Mouse (Mus musculus) G1E (cell line): ENCODE measurements around the gene Kpna7.

Experiments
- CTCF ChIP-seq: IDR thresholded peaks from 2 replicates; pipeline ENCODE4 v1.5.1; 2012; ENCODE audit warnings: low read depth, low read length, inconsistent platforms, mixed read lengths
- GATA1 ChIP-seq: IDR thresholded peaks from 2 replicates; pipeline ENCODE4 v1.6.1; 2012; ENCODE audit warnings: borderline replicate concordance, low read length, inconsistent platforms, mixed read lengths
- GATA2 ChIP-seq: IDR thresholded peaks from 2 replicates; pipeline ENCODE4 v1.6.1; 2012; ENCODE audit warnings: low read depth, low read length, inconsistent platforms, borderline replicate concordance
- TAL1 ChIP-seq: conservative IDR thresholded peaks from 2 replicates; pipeline ENCODE4 v1.6.1; 2012; ENCODE audit warnings: low read depth, low read length, inconsistent platforms, mixed read lengths

GRCm38 (mm10) chr5:145071342-145071741 is 12.5 kb downstream of the Kpna7 start:
- TF ChIP-seq TAL1, result no peak
- TF ChIP-seq GATA2, result no peak
- no peak for TF ChIP-seq GATA1
- TF ChIP-seq CTCF, result peak; percentile 12; the same call in 1 of the 2 replicates
